Mouse (Mus musculus): Measurements from ENCODE around the gene Plcd3.

Plcd3 gene

GRCm38 (mm10) chr11:103098531-103099190 is 2.8 kb downstream of the Plcd3 start:
- no peak for DNase-seq (ENCODE audit: low spot score in 2 of 2)

DNA sequence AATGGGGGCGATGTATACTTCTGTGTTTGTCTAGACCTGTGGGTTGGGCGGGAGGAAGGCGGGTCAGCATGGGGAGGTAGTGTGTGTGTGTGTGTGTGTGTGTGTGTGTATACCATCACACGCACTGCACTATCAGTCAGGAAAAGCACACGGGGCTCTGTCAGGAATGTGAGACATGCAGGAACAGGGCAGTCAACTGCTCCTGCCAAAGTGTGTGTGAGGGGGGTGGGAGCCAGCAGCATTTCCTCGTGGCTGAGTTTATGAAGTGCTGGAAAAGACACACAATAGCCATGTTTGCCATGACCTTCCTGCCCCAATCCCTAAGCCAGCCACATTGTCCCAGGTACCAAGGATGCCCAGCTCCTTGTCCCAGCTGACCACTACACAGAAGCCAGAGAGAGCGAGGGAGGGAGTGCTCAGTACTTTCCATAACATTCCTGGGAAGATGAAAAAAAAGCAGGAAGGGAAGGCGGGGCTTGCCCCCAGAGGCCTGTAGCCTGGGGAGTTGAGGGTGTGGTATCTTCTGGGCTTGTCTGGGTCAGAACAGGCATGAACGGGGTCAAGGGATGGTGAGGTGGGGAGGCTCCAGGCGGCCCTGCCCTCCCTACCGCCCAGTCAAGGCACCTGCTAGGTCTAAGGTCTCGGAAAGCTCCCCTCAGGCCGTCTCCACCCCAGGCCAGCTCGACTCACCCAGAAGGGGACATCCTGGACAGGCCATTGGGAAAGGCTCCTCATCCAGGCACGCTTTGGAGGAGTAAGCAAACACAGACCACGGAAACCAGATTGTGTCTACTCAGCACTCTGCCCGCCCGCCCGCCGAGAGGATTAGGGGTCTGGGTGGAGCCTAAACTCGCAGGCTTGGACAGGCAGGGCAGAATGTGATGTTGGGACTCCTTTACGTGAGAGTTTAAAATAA is 4.2 kb downstream of the Plcd3 start:
- no peak for DNase-seq (ENCODE audit: low spot score in 2 of 2)

DNA sequence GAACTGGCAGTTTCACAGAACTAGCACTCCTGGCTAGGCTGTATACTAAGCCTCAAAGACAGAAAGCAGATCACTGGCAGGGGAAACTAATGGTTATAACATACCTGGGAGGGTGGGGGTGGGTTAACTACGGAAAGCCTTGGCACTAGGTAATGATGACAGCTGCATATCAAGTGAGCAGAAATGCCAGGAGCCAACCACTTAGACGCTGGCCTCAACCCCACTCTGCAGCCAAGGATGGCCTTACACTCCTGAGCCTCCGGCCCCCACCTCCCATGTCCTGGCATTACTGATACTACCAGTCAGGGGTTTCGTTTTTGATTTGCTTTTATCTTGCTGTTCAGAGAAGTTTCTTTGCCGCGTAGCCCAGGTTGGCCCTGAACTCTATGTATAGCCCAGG is 5.7 kb downstream of the Plcd3 start:
- no peak for DNase-seq (ENCODE audit: low spot score in 2 of 2)

DNA sequence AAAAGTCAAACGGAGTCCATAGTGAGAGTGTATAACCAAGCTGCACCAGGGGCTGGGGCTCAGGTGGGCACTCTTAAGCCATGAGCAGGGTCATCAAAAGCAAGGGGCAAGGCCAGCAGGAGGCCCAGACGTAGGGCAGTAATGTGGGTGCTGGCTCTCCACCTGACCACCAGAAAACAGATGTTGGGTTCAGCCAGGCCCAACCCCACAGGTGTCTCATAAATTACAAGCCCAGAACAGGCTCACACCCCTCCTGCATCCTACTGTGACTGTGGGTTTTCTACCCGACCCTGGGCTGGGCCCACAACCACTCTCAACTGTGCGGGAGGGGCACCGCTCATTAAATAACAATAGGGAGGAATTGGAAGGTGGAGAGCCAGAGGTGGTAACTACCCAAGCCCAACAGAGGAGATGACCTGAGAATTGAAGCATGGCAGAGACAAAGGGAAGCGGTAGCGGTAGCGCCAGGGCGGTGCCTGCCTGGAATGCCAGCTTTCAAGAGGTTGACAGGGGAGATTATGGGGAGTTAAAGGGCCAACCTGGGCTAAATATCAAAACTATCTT is 6.3 kb downstream of the Plcd3 start:
- no peak for DNase-seq (ENCODE audit: low spot score in 2 of 2)

DNA sequence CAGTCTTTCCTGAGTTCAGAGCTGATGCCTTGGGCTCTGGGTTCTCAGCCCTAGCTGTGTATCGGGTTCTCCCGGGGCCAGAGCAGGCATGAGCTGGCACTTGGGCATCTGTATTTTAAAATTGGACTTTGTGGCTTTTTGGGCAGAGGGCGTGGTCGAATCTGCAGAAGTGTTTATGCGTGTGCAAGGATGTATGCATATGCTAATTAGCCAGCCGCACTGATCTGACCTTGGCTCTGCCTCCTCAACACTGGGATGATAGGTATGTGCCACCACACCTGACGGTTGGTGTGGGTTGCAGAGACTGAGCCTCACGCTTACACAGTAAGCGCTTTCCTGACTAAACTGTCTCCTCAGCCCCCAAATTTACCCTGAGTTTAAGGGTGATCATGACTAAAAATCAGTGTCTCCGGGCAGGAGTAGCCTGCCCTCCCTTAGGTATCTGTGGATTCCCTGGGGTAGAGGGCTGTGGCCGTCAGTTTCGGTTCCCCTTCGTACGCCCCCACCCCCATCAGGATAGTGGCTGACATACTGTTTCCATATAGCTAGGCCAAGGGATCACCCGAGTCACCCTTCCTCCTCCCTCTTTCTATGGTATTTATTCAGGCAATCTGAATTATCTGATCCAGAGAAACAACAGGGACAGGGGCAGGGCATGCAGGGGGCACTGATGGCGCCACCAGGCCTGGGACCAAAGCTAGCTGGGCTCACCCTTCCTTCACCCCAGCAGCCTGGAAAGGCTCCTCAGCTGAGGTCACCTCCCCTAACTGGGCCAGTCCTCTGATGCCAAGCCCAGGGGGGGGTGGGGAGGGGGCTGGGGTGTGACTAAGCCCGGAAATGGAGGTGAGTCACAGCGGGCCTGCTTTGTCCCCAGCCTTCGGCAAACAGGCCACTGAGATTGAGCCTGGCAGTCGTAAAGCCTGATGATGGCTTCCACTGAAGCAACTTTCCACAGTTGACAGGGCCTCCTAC is 7.3 kb downstream of the Plcd3 start:
- DNase-seq (ENCODE audit: low spot score in 2 of 2) = no peak

DNA sequence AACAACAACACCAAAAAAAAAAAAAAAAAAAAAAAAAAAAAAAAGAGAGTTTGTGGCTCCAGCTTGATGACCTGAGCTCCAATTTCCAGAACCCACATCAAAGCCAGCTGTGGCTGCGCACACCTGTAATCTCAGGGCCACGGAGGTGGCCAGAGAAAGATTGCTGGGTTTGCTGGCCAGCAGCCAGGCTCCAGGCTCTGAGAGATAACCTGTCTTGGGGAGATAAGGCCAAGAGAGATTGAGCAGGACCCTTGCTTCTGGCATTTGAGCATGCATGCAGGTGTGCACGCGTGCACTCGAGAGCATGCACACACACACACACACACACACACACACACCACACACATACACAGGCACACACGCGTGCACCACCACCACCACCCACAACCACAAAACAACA is 8.2 kb downstream of the Plcd3 start:
- no peak for DNase-seq (ENCODE audit: low spot score in 2 of 2)

DNA sequence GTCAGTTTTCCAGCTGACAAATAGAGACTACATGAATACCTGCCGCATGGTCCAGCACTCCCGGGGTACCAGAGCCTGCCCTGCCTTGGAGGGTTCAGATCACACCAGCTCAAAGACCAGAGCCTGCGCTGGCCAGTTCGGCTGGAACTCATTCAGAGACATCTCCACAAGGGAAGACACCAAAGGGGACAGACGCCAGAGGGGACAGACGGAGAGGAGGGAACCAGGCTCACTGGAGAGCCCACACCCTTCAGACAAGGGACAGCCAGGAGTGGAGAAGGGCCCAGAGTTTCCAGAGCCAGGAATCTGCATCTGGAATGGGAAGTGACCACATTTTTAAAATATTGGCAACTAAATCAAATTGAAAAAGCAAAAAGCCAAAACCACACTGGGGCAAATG is 19.8 kb downstream of the Plcd3 start:
- no peak for DNase-seq (ENCODE audit: low spot score in 2 of 2)

GRCm38 (mm10) chr11:103080323-103081091 is 21.0 kb downstream of the Plcd3 start:
- no peak for DNase-seq (ENCODE audit: low spot score in 2 of 2)

DNA sequence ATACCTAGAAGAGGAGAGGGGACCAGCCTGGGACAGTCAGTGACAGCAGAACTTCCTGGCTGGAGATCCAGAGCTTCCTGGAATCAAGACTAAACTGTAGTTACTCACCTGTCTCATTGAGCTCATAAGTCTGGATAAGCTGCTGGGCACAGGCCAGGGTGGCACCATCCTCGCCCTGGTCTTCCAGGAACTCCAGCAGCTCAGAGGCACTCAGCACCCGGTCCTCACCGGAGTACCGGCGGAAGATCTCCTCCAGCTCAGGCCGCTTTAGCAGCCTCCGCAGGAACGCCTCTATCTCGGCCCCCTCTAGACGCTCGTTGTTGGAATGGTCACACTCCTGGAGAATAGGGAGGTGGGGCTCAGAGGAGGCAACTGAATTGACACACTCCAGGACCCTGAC is 23.3 kb downstream of the Plcd3 start:
- no peak for DNase-seq (ENCODE audit: low spot score in 2 of 2)

GRCm38 (mm10) chr11:103076581-103076980 is 24.9 kb downstream of the Plcd3 start:
- no peak for DNase-seq (ENCODE audit: low spot score in 2 of 2)

GRCm38 (mm10) chr11:103076010-103076409 is 25.4 kb downstream of the Plcd3 start:
- no peak for DNase-seq (ENCODE audit: low spot score in 2 of 2)

- no peak for DNase-seq (ENCODE audit: low spot score in 2 of 2)
Measured at GRCm38 (mm10) chr11:103074796-103075323, 26.6 kb downstream of the Plcd3 start.

- DNase-seq (ENCODE audit: low spot score in 2 of 2) = no peak
Measured at GRCm38 (mm10) chr11:103074121-103074650, 27.3 kb downstream of the Plcd3 start.

DNA sequence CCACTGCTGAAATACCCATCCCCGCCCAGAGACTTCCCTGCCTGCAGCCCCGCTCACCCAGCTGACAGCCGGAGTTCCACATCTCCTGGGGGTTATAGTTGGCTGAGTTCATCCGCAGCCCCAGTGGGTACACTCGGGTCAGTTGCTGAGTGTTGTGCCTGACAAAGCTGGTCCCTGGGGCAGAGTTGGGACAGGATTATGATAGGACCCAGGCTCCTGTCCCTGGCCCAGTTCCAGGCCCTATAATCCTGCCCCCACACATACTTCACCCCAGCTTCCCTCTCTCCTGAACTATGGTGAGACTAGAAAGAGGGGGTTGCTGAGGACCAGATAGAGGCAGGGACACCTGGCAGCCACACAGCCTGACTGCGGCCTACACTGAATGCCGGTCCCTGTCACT is 27.8 kb downstream of the Plcd3 start:
- DNase-seq (ENCODE audit: low spot score in 2 of 2) = no peak

- DNase-seq (ENCODE audit: low spot score in 2 of 2) = no peak
Measured at GRCm38 (mm10) chr11:103070322-103070880, 31.1 kb downstream of the Plcd3 start.

DNA sequence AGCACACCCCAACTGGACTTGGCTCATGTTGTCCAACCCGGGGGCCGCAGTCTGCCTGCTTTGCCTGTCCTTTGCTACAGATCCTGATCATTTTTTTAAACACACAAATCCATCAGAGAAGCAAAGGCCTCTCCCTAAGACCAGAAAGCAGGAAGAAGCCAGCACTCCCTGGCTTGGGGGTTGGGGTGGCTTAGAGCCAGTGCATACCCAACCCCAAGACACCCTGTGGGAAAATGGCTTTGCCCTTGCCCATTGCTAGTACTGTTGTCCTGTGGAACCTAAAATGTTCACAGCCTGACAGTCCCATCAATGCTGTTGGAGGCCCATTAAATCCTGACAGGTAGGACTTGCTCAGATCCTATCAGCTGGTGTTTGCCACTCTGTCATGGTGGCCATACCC is 31.7 kb downstream of the Plcd3 start:
- no peak for DNase-seq (ENCODE audit: low spot score in 2 of 2)

- DNase-seq (ENCODE audit: low spot score in 2 of 2) = no peak
Measured at GRCm38 (mm10) chr11:103068884-103069283, 32.6 kb downstream of the Plcd3 start.

GRCm38 (mm10) chr11:103068272-103068671 is 33.2 kb downstream of the Plcd3 start:
- DNase-seq (ENCODE audit: low spot score in 2 of 2) = no peak

- no peak for DNase-seq (ENCODE audit: low spot score in 2 of 2)
Measured at GRCm38 (mm10) chr11:103067457-103068001, 33.9 kb downstream of the Plcd3 start.

DNA sequence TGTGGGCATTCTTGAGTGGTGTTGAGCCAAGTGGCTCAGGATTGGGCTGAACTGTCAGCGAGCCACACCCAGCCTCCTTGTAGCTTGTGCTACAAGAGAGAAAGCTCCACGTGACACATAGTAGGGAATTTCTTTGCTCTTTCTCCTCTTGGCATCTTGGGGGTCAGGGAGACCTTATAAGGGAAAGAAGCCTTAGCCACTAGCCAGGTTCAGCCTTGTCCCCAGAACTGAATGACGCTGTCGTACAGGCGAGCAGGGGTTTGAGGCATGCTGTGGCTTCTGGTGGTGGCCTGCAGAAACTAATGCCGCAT is 34.5 kb downstream of the Plcd3 start:
- no peak for DNase-seq (ENCODE audit: low spot score in 2 of 2)

All from left cerebral cortex, adult 9 months (tissue).